Mouse (Mus musculus) bone marrow macrophage, adult 2 months (primary cell): ENCODE results near the gene Cdc42ep5. TPM values are rescaled to one million over a fixed set of nuclear protein-coding genes. Genes with fewer than 3 reads are reported as not detected.

Experiments
- H3K27ac ChIP-seq: 2 replicates; pipeline ENCODE4 v1.5.1; 2012; ENCODE audit warnings: low read depth, low read length; ENCODE audit not compliant: insufficient read depth
- H3K4me1 ChIP-seq: 2 replicates; pipeline ENCODE4 v1.6.1; 2012; ENCODE audit warnings: low read length; ENCODE audit not compliant: control insufficient read depth, insufficient read depth
- H3K4me3 ChIP-seq: 2 replicates; pipeline ENCODE4 v1.5.1; 2012; ENCODE audit warnings: mild to moderate bottlenecking, low read length, moderate library complexity; ENCODE audit not compliant: insufficient read depth
- CTCF ChIP-seq: IDR thresholded peaks from 2 replicates; pipeline ENCODE4 v1.5.1; 2012; ENCODE audit warnings: low read depth, mild to moderate bottlenecking, low read length, moderate library complexity
- POLR2A ChIP-seq: IDR thresholded peaks from 2 replicates; pipeline ENCODE4 v1.6.1; 2012; ENCODE audit warnings: mild to moderate bottlenecking, low read depth, low read length, borderline replicate concordance
- polyA plus RNA-seq: library from polyadenylated mRNA; stranded (reverse); fragments of >200 nt; gene quantifications from 2 replicates; pipeline ENCODE4 v1.2.4, GENCODE M21; 2012; ENCODE audit not compliant: missing spikeins, insufficient read depth, insufficient read length

The Cdc42ep5 gene
- polyA plus RNA-seq, 1 experiment, result not detected

- Histone ChIP-seq H3K4me1 (0 out of 2 replicates have a peak, but pooled peaks cover 4% of the 10 kb centered on the region), H3K27ac (no peak overlapping the region), H3K4me3 (no peak overlapping the region)
- TF ChIP-seq CTCF, result no peak
- no peak for TF ChIP-seq POLR2A
Observed at GRCm38 (mm10) chr7:4127894-4128293, 36.8 kb downstream of the Cdc42ep5 start.

GRCm38 (mm10) chr7:4126992-4127785, 37.5 kb downstream of the Cdc42ep5 start:
- Histone ChIP-seq H3K4me3 (no peak overlapping the region), H3K27ac (no peak overlapping the region), H3K4me1 (0 out of 2 replicates have a peak, but pooled peaks cover 4% of the 10 kb centered on the region)
- TF ChIP-seq CTCF, result no peak
- no peak for TF ChIP-seq POLR2A

GRCm38 (mm10) chr7:4125306-4125705, 39.4 kb downstream of the Cdc42ep5 start:
- no peak for TF ChIP-seq CTCF
- H3K4me3 ChIP-seq, result no peak overlapping the region
- H3K4me1 ChIP-seq, result no peaks in the 10 kb centered on the region
- no peak overlapping the region for H3K27ac ChIP-seq

GRCm38 (mm10) chr7:4124856-4125255, 39.8 kb downstream of the Cdc42ep5 start:
- TF ChIP-seq POLR2A (no peak), CTCF (no peak)
- Histone ChIP-seq H3K27ac (no peak overlapping the region), H3K4me3 (no peak overlapping the region), H3K4me1 (no peaks in the 10 kb centered on the region)

- H3K4me3 ChIP-seq, result no peak overlapping the region
Observed at GRCm38 (mm10) chr7:4124315-4124759, 40.3 kb downstream of the Cdc42ep5 start.

DNA sequence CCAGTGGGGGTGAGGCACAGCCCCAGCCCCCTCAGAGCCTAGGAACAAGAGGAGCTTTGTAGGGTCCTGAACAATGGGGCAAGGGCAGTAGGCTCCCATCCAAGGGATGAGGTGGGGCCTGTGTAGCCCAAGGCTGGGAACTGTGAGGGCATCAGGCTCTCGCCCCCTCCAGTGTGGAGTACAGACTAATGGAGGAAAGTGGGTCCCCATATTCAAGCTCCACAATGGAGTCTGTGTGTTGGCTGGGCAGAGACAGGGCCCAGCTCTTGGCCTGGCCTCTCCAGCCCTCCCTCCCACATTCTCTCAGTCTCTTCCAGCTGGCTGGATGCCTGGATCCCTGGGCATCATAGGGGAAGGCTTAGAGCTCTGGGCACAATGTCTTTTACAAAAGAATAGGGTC, 40.9 kb downstream of the Cdc42ep5 start:
- H3K4me3 ChIP-seq, result no peak overlapping the region
- H3K27ac ChIP-seq, result no peak overlapping the region
- no peak for TF ChIP-seq CTCF
- TF ChIP-seq POLR2A, result no peak
- H3K4me1 ChIP-seq, result no peaks in the 10 kb centered on the region

More at GRCm38 (mm10) chr7:4124315-4124759, 40.3 kb downstream of the Cdc42ep5 start:
- no peak for TF ChIP-seq POLR2A
- Histone ChIP-seq H3K4me1 (no peaks in the 10 kb centered on the region), H3K27ac (no peak overlapping the region)

GRCm38 (mm10) chr7:4122783-4123182, 41.9 kb downstream of the Cdc42ep5 start:
- TF ChIP-seq POLR2A, result no peak
- no peak for TF ChIP-seq CTCF
- Histone ChIP-seq H3K4me3 (no peak overlapping the region), H3K4me1 (no peaks in the 10 kb centered on the region), H3K27ac (no peak overlapping the region)

DNA sequence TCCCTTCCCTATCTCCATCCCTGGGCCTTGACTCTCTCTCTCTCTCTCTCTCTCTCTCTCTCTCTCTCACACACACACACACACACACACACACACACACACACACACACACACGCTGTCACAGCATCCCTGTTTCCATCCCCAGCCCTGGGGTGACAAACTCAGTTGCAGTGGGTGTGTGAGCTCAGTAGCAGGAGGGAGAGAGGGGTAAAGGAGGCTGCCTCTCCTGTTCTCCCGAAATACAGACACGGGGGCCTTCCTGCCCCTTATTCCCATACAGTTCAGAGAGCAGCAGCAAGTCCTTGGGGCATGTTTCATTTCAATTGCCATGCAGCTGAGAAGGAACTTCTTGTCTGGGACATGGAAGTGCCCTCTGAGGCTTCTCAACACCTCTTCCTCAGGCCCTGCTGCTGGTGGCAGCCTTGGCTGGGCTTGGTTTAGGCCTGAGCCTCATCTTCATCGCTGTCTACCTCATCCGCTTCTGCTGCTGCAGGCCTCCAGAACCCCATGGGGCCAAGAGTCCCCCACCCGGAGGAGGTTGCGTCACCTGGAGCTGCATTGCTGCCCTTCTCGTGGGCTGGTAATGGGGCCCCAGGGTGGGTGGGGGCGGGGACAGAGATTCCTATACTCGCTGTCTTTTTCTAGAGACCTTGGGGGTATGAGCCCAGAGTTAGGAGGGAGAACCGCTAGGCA, 42.4 kb downstream of the Cdc42ep5 start:
- Histone ChIP-seq H3K4me1 (no peaks in the 10 kb centered on the region), H3K4me3 (no peak overlapping the region), H3K27ac (no peak overlapping the region)
- TF ChIP-seq CTCF (no peak), POLR2A (no peak)

DNA sequence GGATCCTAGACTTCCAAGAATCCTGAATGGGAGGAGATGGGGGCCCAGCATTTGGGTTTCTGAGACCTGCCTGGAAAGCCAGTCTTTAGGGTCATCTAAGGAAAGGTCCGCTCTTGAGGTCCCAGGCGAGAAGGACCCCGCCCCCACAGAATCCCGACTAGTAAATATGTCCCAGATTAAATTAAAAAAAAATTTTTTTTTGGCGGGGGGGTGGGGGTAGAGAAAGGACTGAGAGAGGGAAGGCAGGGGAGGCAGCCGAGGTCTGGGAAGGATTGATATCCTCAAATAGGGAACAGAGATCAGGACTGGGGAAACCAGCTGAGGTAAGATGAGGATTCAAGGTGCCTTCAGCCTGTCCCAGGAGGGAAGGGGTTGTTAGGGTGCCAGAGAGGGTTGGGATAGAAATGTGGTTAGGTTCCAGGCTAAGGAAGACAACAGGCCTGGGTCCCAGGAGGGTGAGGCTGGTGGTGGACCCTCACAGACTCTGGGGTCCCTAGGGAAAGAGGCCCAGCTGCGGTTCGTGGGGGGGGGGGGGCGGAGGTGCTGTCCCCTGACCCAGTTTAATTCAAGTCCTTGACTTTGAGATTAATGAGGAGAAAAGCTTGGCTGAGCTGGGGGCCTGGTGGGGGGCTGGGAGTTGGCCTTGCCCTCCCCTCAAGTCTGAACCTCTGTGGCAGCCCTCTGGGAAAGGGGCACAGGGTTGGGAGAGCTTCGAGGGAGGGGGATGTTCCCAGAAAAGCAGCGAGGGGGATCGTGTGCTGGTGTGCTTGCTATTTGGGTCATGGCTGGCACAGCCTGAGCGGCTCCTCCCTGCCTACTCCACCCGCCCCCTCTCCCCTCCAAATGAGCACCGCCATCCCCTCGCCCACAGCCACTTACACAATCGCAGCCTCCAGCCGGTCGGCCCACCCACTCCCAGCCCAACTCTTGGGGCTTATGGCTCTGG, 44.4 kb downstream of the Cdc42ep5 start:
- Histone ChIP-seq H3K4me1 (no peaks in the 10 kb centered on the region), H3K4me3 (no peak overlapping the region)

More for the DNA sequence above, 44.4 kb downstream of the Cdc42ep5 start:
- no peak for TF ChIP-seq CTCF
- no peak for TF ChIP-seq POLR2A
- H3K27ac ChIP-seq, result no peak overlapping the region
